Mouse (Mus musculus): ENCODE data around the gene C8g. TPM values are rescaled to one million over a fixed set of nuclear protein-coding genes. Genes with fewer than 3 reads are reported as not detected.

The C8g gene
- total RNA-seq (2014; rRNA removed; ENCODE audit: low replicate concordance) (1.6 and 9.0 TPM in 2 replicates), polyA plus RNA-seq (2015; fragmentation: Nextera tagmentation; extraction: Ambion mirVana) (2.4 and 4.0 TPM in 2 replicates)

DNA sequence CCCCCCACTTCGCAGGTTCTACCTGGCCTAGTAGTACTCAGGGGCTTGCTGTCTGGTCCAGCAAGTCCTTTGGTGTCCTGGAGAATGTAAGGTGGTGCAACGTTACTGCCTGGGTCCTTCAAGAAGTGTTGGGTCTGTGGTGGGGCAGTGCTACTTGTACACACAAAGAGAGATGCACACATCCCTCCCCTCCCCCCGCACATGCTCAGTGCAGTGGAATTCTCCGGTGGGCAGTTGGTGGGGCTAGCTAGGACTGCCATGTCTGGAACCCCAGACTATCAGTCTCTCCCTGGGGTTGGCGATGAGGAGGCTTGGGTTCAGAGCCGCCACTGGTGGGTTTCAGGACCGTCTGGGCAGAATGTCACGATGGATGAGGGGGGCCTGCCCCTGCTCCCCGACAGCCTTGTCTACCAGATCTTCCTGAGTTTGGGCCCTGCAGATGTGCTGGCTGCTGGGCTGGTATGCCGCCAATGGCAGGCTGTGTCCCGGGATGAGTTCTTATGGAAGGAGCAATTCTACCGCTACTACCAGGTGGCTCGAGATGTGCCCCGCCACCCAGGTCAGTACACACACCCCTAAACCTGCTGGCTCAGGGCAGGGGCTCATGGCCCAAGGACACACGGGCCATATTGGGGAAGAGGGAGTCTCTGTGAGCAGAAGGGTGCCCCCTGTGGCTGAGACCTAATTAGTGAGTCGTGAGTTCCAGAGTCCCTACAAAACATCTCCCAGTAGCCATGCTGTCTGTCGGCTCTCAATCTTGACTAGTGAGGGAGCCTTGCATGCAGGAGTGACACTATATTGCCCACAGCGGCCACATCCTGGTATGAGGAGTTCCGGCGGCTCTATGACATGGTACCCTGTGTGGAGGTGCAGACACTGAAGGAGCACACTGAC is at the start of gene C8g:
Gene C8g (minus strand): TSS at position 127 of the 894 bp plus-strand sequence.
- Histone ChIP-seq H3K4me3 (ENCODE audit: low read depth, low read length) (peak within 1 kb of the TSS; percentile 91), H3K27me3 (ENCODE audit: control insufficient read depth, insufficient read depth, low read length) (no peaks in the 10 kb centered on the region), H3K4me2 (ENCODE audit: low read depth, low read length) (peak within 1 kb of the TSS; percentile 96), H3K9ac (replicated peaks; ENCODE audit: low read depth, low read length) (peak within 1 kb of the TSS; percentile 96), H3K36me3 (replicated peaks; ENCODE audit: control insufficient read depth, insufficient read depth, low read length) (peaks cover 34% of the 10 kb centered on the region), H3K9me3 (replicated peaks; ENCODE audit: control insufficient read depth, low read length) (no peaks in the 10 kb centered on the region), H3K4me1 (ENCODE audit: control insufficient read depth, insufficient read depth) (peaks cover 15% of the 10 kb centered on the region), H3K27ac (ENCODE audit: low read depth) (peak within 1 kb of the TSS; percentile 77)
- no peak for DNase-seq (ENCODE audit: low spot score)
- no peak for ATAC-seq (ENCODE audit: insufficient read depth, low read depth)
- TF ChIP-seq EP300 (IDR thresholded peaks at IDR 0.05; ENCODE audit: low read depth) (no peak), CTCF (IDR thresholded peaks at IDR 0.05; ENCODE audit: low read depth) (no peak)
- 69% methylated on average over 20 of the region's 20 CpGs for WGBS

DNA sequence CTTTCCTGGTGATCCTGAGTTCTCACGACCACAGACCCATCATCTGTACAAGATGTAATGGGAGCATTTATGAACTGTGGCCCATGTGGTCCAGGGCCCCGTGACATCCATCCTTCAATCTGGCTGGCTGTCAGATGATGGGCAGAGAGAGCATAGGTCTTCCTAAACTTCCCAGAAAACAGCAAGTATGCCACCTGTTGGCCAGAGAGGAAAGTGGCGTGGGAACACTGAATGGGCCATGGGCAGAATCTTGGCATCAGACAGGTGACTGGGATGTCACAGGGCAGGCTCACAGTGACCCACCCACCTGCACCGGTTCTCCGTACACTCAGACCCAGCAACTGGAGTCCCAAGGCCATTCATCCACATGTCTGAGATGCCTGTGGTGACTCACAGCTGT is 49.7 kb upstream of the C8g start:
- Histone ChIP-seq H3K4me2 (ENCODE audit: low read depth, low read length) (no peak overlapping the region), H3K27me3 (ENCODE audit: control insufficient read depth, insufficient read depth, low read length) (no peaks in the 10 kb centered on the region), H3K9ac (replicated peaks; ENCODE audit: low read depth, low read length) (no peak overlapping the region), H3K27ac (ENCODE audit: low read depth) (no peak overlapping the region), H3K36me3 (replicated peaks; ENCODE audit: control insufficient read depth, insufficient read depth, low read length) (no peaks in the 10 kb centered on the region), H3K9me3 (replicated peaks; ENCODE audit: control insufficient read depth, low read length) (no peaks in the 10 kb centered on the region), H3K4me3 (ENCODE audit: low read depth, low read length) (no peak overlapping the region), H3K4me1 (ENCODE audit: control insufficient read depth, insufficient read depth) (peaks cover under 1% of the 10 kb centered on the region)
- TF ChIP-seq CTCF (IDR thresholded peaks at IDR 0.05; ENCODE audit: low read depth) (peak; percentile 75), EP300 (IDR thresholded peaks at IDR 0.05; ENCODE audit: low read depth) (no peak)
- DNase-seq (ENCODE audit: low spot score), result peak; percentile 42
- 30% methylated on average over 5 of the region's 5 CpGs for WGBS
- no peak for ATAC-seq (ENCODE audit: insufficient read depth, low read depth)

DNA sequence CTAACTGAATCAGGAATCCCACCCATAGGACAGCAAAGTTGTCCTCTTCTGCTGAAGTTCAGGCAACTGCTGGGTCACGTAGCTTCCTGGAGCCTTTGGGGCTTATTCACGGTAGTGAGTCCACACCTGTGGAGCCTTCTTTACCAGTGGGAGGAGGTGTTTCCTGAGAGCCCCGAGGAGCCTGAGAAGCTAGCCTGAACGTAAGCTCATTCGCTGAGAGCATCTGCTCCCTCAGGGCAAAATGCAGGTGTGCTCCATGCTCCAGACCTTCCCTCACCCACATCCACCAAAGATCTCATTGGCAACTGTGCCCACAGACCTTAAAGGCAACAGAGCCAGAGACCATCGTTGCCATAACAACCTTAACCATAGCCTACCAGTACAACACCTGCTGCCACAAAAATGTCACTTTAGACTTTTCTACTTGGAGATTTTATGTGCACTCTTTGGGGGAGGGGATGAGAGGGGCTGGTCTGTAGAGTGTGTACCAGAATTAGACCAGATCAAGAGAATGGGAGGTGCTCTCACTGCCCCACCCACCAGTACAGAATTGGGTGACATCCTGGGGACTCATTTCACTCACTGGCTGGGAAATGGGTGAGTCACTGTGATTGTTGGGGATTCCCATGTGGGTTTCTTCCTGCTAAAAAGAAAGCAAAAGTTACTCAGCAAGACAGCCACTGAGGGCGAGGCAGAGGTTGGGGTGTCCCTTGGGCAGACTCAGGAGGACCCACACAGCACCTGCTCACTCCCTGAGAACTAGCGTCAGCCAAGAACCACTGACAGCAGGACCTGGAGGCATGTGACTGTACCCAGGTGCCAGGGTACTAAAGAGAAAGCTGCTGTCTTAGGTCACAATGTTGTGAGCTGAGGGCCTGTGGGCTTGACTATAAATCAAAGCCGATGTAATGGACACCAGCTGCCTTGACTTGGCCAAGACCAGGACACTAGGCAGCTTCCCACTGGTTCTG is 47.8 kb upstream of the C8g start:
- H3K27me3 ChIP-seq (ENCODE audit: control insufficient read depth, insufficient read depth, low read length), result no peaks in the 10 kb centered on the region
- H3K4me2 ChIP-seq (ENCODE audit: low read depth, low read length), result no peak overlapping the region
- no peak overlapping the region for H3K4me3 ChIP-seq (ENCODE audit: low read depth, low read length)
- ATAC-seq (ENCODE audit: insufficient read depth, low read depth) (no peak), DNase-seq (ENCODE audit: low spot score) (no peak)
- peaks cover 10% of the 10 kb centered on the region for H3K4me1 ChIP-seq (ENCODE audit: control insufficient read depth, insufficient read depth)
- no peak for TF ChIP-seq EP300 (IDR thresholded peaks at IDR 0.05; ENCODE audit: low read depth)
- H3K27ac ChIP-seq (ENCODE audit: low read depth), result no peak overlapping the region
- H3K9me3 ChIP-seq (replicated peaks; ENCODE audit: control insufficient read depth, low read length), result no peaks in the 10 kb centered on the region
- H3K36me3 ChIP-seq (replicated peaks; ENCODE audit: control insufficient read depth, insufficient read depth, low read length), result no peaks in the 10 kb centered on the region
- 56% methylated on average over 9 of the region's 9 CpGs for WGBS
- H3K9ac ChIP-seq (replicated peaks; ENCODE audit: low read depth, low read length), result no peak overlapping the region

DNA sequence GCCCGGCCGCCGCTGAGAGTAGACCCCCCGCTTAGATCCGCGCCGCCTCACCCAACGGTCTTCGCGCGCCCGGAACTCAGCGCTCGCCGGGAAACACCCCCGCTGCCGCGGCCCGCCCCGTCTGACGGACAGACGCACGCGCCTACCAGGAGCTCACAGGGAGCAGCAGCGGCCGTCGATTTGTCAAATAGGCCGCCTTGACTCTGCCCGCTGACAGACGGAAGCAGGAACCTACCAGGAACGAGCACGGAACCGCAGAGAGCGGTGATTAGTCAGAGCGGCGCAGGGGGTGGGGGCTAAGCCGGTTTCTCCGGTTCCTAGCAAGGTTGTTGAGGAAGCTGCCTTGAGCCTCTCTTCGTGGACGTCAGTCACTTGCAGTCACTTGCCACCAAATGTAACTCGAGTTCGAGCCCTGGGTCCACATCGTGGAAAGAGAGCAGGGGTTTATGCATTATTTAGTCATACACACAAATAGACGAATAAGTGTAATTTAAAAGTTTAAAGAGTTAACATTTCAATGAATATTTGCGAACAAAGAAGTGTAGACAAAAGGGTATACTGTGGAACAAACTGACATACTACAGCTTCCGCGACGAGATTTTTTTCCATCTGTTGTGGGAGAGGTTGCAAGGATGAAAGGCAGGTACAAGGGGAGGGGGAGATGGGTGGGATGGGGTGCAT is 45.4 kb upstream of the C8g start, which contains the start of gene Traf2:
Gene Traf2 (minus strand): TSS at position 130 of the 681 bp plus-strand sequence.
- no peak for TF ChIP-seq EP300 (IDR thresholded peaks at IDR 0.05; ENCODE audit: low read depth)
- no peak for TF ChIP-seq CTCF (IDR thresholded peaks at IDR 0.05; ENCODE audit: low read depth)
- peak; percentile 99 for ATAC-seq (ENCODE audit: insufficient read depth, low read depth)

More for the DNA sequence above, 45.4 kb upstream of the C8g start, which contains the start of gene Traf2:
- peak within 1 kb of the TSS; percentile 76 for H3K9ac ChIP-seq (replicated peaks; ENCODE audit: low read depth, low read length)
- 3% methylated on average over 48 of the region's 48 CpGs for WGBS
- H3K9me3 ChIP-seq (replicated peaks; ENCODE audit: control insufficient read depth, low read length), result no peaks in the 10 kb centered on the region
- peaks cover 10% of the 10 kb centered on the region for H3K4me1 ChIP-seq (ENCODE audit: control insufficient read depth, insufficient read depth)
- H3K27ac ChIP-seq (ENCODE audit: low read depth), result peak within 1 kb of the TSS; percentile 77
- peak within 1 kb of the TSS; percentile 77 for H3K4me3 ChIP-seq (ENCODE audit: low read depth, low read length)
- 0 out of 2 replicates have a peak, but pooled peaks cover 3% of the 10 kb centered on the region for H3K36me3 ChIP-seq (replicated peaks; ENCODE audit: control insufficient read depth, insufficient read depth, low read length)
- H3K27me3 ChIP-seq (ENCODE audit: control insufficient read depth, insufficient read depth, low read length), result no peaks in the 10 kb centered on the region
- H3K4me2 ChIP-seq (ENCODE audit: low read depth, low read length), result peak within 1 kb of the TSS; percentile 77
- DNase-seq (ENCODE audit: low spot score), result peak; percentile 98
